Mouse (Mus musculus): ENCODE results near the gene 1700029H14Rik.

GRCm38 (mm10) chr8:13503936-13504606 is 58.2 kb downstream of the 1700029H14Rik start:
- TF ChIP-seq CTCF (IDR thresholded peaks at IDR 0.05; ENCODE audit: borderline replicate concordance, control insufficient read depth, extremely low read depth, insufficient read depth, low read length, poor library complexity) (no peak), POLR2A (IDR thresholded peaks at IDR 0.05; ENCODE audit: control insufficient read depth, extremely low read depth, insufficient read depth, low read length, poor library complexity) (no peak)
